Mouse (Mus musculus) embryonic facial prominence, embryonic 15.5 days (tissue): ENCODE results near the gene Zfx. TPM values are rescaled to one million over a fixed set of nuclear protein-coding genes. Genes with fewer than 3 reads are reported as not detected.

Experiments used
- ATAC-seq: fragments of 200-750 bp; cut with Nextera tagmentation; 2 replicates; pipeline ENCODE4 v1.8.0; 2017; ENCODE audit warnings: low read depth, moderate TSS enrichment; ENCODE audit not compliant: insufficient number of reproducible peaks, low FRiP score, low TSS enrichment
- H3K27ac ChIP-seq: fragments of 300-500 bp; sonication (generic); replicated peaks from 2 replicates; pipeline ENCODE4 v1.5.1; 2015; ENCODE audit warnings: mild to moderate bottlenecking, inconsistent platforms
- H3K27me3 ChIP-seq: fragments of 300-500 bp; sonication (generic); 2 replicates; pipeline ENCODE4 v1.6.1; 2015; ENCODE audit warnings: inconsistent platforms
- H3K36me3 ChIP-seq: fragments of 300-500 bp; sonication (generic); 2 replicates; pipeline ENCODE4 v1.6.1; 2015; ENCODE audit warnings: mild to moderate bottlenecking, inconsistent platforms
- H3K4me1 ChIP-seq: fragments of 300-500 bp; sonication (generic); 2 replicates; pipeline ENCODE4 v1.6.1; 2015; ENCODE audit warnings: inconsistent platforms
- H3K4me2 ChIP-seq: fragments of 300-500 bp; sonication (generic); replicated peaks from 2 replicates; pipeline ENCODE4 v1.6.1; 2015; ENCODE audit warnings: mild to moderate bottlenecking, inconsistent platforms
- H3K4me3 ChIP-seq: fragments of 300-500 bp; sonication (generic); replicated peaks from 2 replicates; pipeline ENCODE4 v1.5.1; 2015; ENCODE audit warnings: mild to moderate bottlenecking, inconsistent platforms
- H3K9ac ChIP-seq: fragments of 300-500 bp; sonication (generic); 2 replicates; pipeline ENCODE4 v1.6.1; 2015; ENCODE audit warnings: inconsistent platforms
- H3K9me3 ChIP-seq: fragments of 300-500 bp; sonication (generic); replicated peaks from 2 replicates; pipeline ENCODE4 v1.6.1; 2016; ENCODE audit warnings: inconsistent platforms
- WGBS: fragments of 180-500 bp; shearing (Covaris S2); methylation state at CpG from one replicate; pipeline ENCODE4 v1.1.7; 2015; 5-methylcytosine and 5-hydroxymethylcytosine counted together
- polyA plus RNA-seq: library from polyadenylated mRNA; unstranded; fragments of >200 nt; fragmentation: Nextera tagmentation; extraction: Ambion mirVana; gene quantifications from 2 replicates; pipeline ENCODE4 v1.2.1, GENCODE M21; 2015

The Zfx gene
- polyA plus RNA-seq, 1 experiment from 2014 or later: 28.0 TPM

DNA sequence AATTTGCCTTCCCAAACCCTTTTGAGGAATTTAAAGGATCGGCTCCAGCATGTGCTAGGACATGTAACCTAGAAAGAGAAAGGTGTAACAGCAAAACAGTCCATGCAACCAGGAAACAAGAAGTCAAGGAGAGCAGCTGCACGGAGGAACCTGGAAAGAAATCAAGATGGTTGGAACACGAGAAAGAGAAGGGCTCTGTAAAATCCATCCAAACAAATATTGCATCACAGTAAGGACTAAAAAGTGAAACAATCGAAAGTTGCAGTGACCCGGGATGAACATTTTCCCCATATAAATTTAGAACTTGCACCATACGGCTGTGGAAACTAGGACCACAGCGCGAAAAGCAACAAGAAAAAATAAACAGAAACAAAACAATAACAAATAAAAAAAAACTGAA lies 62.8 kb downstream of the Zfx start:
- no peaks in the 10 kb centered on the region for H3K36me3 ChIP-seq
- H3K4me1 ChIP-seq: peaks cover 4% of the 10 kb centered on the region; the same call in 1 of the 2 replicates
- H3K4me3 ChIP-seq: no peak overlapping the region
- peaks cover 4% of the 10 kb centered on the region; the same call in 1 of the 2 replicates for H3K27me3 ChIP-seq
- no peaks in the 10 kb centered on the region for H3K9me3 ChIP-seq
- no peak for ATAC-seq
- H3K4me2 ChIP-seq: peak overlapping the region; percentile 13; the same call in 1 of the 2 replicates
- WGBS: 47% methylated on average over 8 of the region's 8 CpGs
- H3K9ac ChIP-seq: no peak overlapping the region
- peak overlapping the region; percentile 56 for H3K27ac ChIP-seq

DNA sequence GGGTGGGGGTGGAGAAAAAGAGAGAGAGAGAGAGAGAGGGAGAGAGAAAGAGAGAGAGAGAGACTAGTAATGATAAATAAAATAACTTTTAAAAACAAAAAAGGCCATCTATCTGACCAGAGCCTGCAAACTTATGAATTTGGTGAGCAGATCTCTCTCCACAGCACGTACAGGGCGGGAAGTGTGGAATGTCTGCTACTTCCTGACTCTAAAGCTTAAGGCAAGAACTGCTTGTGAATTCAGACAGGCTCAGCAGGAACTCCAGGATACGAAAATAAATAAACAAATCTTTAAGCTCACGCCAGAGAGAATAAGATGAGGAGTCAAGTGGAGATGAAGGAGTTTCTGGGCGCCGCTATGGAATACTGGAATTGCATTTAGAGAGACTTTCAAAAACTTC lies 64.8 kb downstream of the Zfx start:
- peaks cover 4% of the 10 kb centered on the region; the same call in 1 of the 2 replicates for H3K4me1 ChIP-seq
- H3K27ac ChIP-seq: peak overlapping the region; percentile 68; the same call in 1 of the 2 replicates
- 32% methylated on average over 6 of the region's 6 CpGs for WGBS
- no peak for ATAC-seq
- no peak overlapping the region for H3K4me2 ChIP-seq
- H3K9me3 ChIP-seq: no peaks in the 10 kb centered on the region
- peaks cover 11% of the 10 kb centered on the region for H3K27me3 ChIP-seq
- no peak overlapping the region for H3K9ac ChIP-seq
- H3K36me3 ChIP-seq: no peaks in the 10 kb centered on the region
- H3K4me3 ChIP-seq: no peak overlapping the region

DNA sequence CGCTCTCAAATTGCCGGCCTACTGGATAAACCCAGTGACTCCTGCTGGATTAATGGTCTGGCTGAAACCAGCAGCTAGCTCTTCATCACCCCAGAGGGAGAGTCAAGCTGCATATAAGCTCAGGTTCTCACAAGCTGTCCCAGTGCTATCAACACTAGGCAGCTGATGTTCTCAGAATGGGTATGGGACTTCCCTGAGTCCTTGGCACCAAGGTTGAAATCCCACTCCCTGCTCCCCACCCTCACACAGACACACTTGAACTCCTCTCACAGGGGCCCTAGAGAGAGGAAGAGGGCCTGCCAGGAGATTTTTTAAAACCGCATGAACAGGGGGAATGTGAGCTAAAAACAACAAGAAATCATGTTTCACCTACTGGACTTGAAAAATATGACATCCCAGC lies 74.5 kb downstream of the Zfx start:
- H3K4me1 ChIP-seq: no peaks in the 10 kb centered on the region
- no peak overlapping the region for H3K9ac ChIP-seq
- WGBS: 57% methylated on average over 3 of the region's 3 CpGs
- peaks cover 4% of the 10 kb centered on the region; the same call in 1 of the 2 replicates for H3K27me3 ChIP-seq
- ATAC-seq: 0 out of 2 replicates have a peak, but pooled peaks have one; percentile 24
- no peak overlapping the region for H3K4me3 ChIP-seq
- H3K27ac ChIP-seq: peak overlapping the region; percentile 22; the same call in 1 of the 2 replicates
- no peaks in the 10 kb centered on the region for H3K9me3 ChIP-seq
- no peaks in the 10 kb centered on the region for H3K36me3 ChIP-seq
- H3K4me2 ChIP-seq: no peak overlapping the region

DNA sequence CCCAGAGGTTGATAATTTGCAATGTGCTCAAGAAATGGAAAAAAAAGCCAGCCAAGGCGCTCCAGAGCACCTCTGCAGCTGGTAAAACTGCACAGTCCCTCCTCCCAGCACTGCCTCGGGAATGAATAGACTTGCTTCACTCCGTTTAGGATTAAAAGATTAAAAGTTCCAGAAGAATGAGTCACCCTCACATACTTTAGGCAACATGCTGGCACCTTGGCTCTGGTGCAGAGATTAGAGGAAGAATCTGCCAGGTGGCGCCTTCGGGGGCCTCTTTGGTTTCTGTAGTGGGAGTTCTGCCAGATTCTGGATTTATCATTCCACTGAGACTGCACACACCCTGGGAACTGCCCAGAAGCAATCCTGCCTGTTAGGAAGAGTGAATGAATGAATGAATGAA lies 75.5 kb downstream of the Zfx start:
- Histone ChIP-seq H3K9me3 (no peaks in the 10 kb centered on the region), H3K4me3 (no peak overlapping the region), H3K27me3 (peaks cover 4% of the 10 kb centered on the region; the same call in 1 of the 2 replicates), H3K9ac (no peak overlapping the region), H3K4me1 (no peaks in the 10 kb centered on the region), H3K4me2 (no peak overlapping the region), H3K27ac (peak overlapping the region; percentile 51; the same call in 1 of the 2 replicates), H3K36me3 (no peaks in the 10 kb centered on the region)
- ATAC-seq: no peak
- 43% methylated on average over 5 of the region's 5 CpGs for WGBS

DNA sequence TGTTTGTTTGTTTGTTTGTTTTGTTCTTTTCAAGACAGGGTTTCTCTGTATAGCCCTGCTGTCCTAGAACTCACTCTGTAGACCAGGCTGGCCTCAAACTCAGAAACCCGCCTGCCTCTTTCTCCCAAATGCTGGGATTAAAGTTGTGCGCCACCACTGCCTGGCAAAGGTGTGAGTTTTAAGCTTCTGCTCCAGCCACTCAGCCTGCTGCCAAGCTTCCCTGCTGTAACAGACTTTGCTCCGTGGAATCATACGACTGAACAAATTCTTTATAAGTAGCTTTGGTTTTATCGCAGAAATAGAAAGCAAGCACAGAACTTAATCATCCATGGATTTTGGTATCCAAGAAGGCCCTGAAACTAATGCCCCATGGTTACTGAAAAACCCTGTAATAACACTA lies 76.1 kb downstream of the Zfx start:
- Histone ChIP-seq H3K9me3 (no peaks in the 10 kb centered on the region), H3K27ac (peak overlapping the region; percentile 51; the same call in 1 of the 2 replicates), H3K9ac (no peak overlapping the region), H3K27me3 (peaks cover 4% of the 10 kb centered on the region; the same call in 1 of the 2 replicates), H3K4me1 (no peaks in the 10 kb centered on the region), H3K36me3 (no peaks in the 10 kb centered on the region), H3K4me3 (no peak overlapping the region), H3K4me2 (no peak overlapping the region)
- no peak for ATAC-seq
- 74% methylated on average over 5 of the region's 5 CpGs for WGBS

DNA sequence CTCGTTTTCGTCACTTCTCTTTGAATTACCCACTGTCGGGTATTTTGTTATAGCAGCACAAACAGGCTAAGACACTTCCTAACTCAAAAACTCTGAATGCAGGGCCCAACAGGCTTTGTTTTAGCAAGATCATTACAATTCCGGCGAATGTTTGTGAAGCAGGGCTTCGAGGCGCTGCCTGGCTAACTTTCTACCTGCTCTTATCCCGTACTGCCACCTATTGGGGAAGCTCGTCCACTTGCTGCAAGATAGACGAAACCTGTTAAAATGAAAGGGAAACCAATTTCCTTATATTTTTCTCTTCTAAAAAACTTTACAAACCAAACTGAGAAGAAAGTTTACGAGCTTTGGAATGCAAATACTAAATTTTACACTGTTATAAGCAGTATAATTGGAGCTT lies 90.6 kb downstream of the Zfx start:
- no peaks in the 10 kb centered on the region for H3K4me1 ChIP-seq
- peaks cover 13% of the 10 kb centered on the region; the same call in 1 of the 2 replicates for H3K27me3 ChIP-seq
- no peak overlapping the region for H3K4me2 ChIP-seq
- no peak overlapping the region for H3K4me3 ChIP-seq
- ATAC-seq: no peak
- 41% methylated on average over 11 of the region's 11 CpGs for WGBS
- no peak overlapping the region for H3K9ac ChIP-seq
- no peaks in the 10 kb centered on the region for H3K9me3 ChIP-seq
- no peak overlapping the region for H3K27ac ChIP-seq
- no peaks in the 10 kb centered on the region for H3K36me3 ChIP-seq

DNA sequence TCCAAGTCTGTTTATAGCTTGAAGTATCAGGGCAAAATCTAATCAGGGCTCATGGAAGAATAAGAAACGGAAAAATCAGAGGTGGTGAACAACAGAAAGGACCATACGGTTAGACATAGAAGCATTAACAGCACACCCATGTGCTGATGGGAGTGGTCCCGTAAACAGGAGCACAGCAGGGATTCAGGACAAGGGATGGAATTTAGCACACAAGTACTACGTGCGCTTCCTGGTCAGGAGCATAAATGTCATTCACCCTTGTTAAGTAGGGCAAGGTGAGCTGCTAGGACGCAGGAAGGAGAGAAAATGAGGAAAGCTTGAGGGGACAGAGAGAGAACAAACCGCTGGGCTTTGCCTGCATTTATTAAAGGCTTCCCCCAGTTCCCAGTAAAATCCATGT lies 93.4 kb downstream of the Zfx start:
- no peak overlapping the region for H3K4me2 ChIP-seq
- no peaks in the 10 kb centered on the region for H3K4me1 ChIP-seq
- H3K36me3 ChIP-seq: no peaks in the 10 kb centered on the region
- ATAC-seq: no peak
- no peak overlapping the region for H3K9ac ChIP-seq
- WGBS: 63% methylated on average over 7 of the region's 7 CpGs
- H3K9me3 ChIP-seq: no peaks in the 10 kb centered on the region
- H3K27ac ChIP-seq: no peak overlapping the region
- no peak overlapping the region for H3K4me3 ChIP-seq
- H3K27me3 ChIP-seq: peaks cover 10% of the 10 kb centered on the region; the same call in 1 of the 2 replicates

Other genes with a start within 250 kb of the Zfx start
- gene AU015836, start 155.0 kb downstream of the Zfx start, polyA plus RNA-seq: not detected in 2 replicates
- 64.4 and 65.9 TPM in 2 replicates for gene Eif2s3x, start 89.2 kb upstream of the Zfx start, polyA plus RNA-seq
- gene Klhl15, start 110.9 kb upstream of the Zfx start, polyA plus RNA-seq: 9.0 and 9.8 TPM in 2 replicates
- gene Fam90a1b, start 243.1 kb upstream of the Zfx start, polyA plus RNA-seq: 0.05 TPM in 1 of 2 replicates, not detected in the other
- gene Apoo, start 243.4 kb upstream of the Zfx start, polyA plus RNA-seq: 61.3 and 71.3 TPM in 2 replicates